Mouse (Mus musculus) ES-E14 (cell line): ENCODE results near the gene Rsrp1. TPM values are rescaled to one million over a fixed set of nuclear protein-coding genes. Genes with fewer than 3 reads are reported as not detected.

Experiments
- DNase-seq: peaks from one replicate; pipeline ENCODE4 v3.0.0-alpha.2; 2013; ENCODE audit warnings: low read depth, low spot score
- H3K27ac ChIP-seq: 2 replicates; pipeline ENCODE4 v1.5.1; 2012; ENCODE audit warnings: low read depth, mild to moderate bottlenecking, low read length, moderate library complexity, mixed read lengths; ENCODE audit not compliant: poor library complexity, insufficient read depth, severe bottlenecking
- H3K36me3 ChIP-seq: 2 replicates; pipeline ENCODE4 v1.6.1; 2012; ENCODE audit warnings: mild to moderate bottlenecking, low read length, moderate library complexity, mixed read lengths; ENCODE audit not compliant: control insufficient read depth, poor library complexity, insufficient read depth, severe bottlenecking
- H3K4me1 ChIP-seq, 2 experiments: fragments of 150-350 bp in 1 of 2; sonication (generic) in 1 of 2; 2 replicates each; pipeline ENCODE4 v1.6.1; 2012; ENCODE audit warnings: low read length in 2 of 2, mild to moderate bottlenecking in 1 of 2, mixed read lengths in 1 of 2; ENCODE audit not compliant: control insufficient read depth in 2 of 2, insufficient read depth in 2 of 2, poor library complexity in 1 of 2
- H3K4me3 ChIP-seq, 2 experiments: fragments of 150-350 bp in 1 of 2; sonication (generic) in 1 of 2; 2 replicates each; pipeline ENCODE4 v1.5.1; 2012; ENCODE audit warnings: low read length in 2 of 2, low read depth in 1 of 2, mild to moderate bottlenecking in 1 of 2, mixed read lengths in 1 of 2; ENCODE audit not compliant: insufficient read depth in 1 of 2, poor library complexity in 1 of 2, severe bottlenecking in 1 of 2
- H3K9ac ChIP-seq: 2 replicates; pipeline ENCODE4 v1.6.1; 2012; ENCODE audit warnings: low read depth, mild to moderate bottlenecking, low read length, mixed read lengths; ENCODE audit not compliant: poor library complexity, insufficient read depth, severe bottlenecking
- H3K9me3 ChIP-seq: fragments of 150-350 bp; sonication (generic); 2 replicates; pipeline ENCODE4 v1.6.1; 2012; ENCODE audit warnings: low read depth, mild to moderate bottlenecking, low read length; ENCODE audit not compliant: control insufficient read depth, insufficient read depth
- CHD2 ChIP-seq: IDR thresholded peaks from 2 replicates; pipeline ENCODE4 v1.6.1; 2014; ENCODE audit warnings: mild to moderate bottlenecking, low read depth, low read length, inconsistent platforms
- HCFC1 ChIP-seq: IDR thresholded peaks from 2 replicates; pipeline ENCODE4 v1.6.1; 2012; ENCODE audit warnings: low read length, inconsistent platforms, borderline replicate concordance; ENCODE audit not compliant: insufficient read depth
- MAFK ChIP-seq: IDR thresholded peaks from 2 replicates; pipeline ENCODE4 v1.6.1; 2014; ENCODE audit warnings: mild to moderate bottlenecking, low read depth, low read length, inconsistent platforms; ENCODE audit not compliant: insufficient read depth
- ZC3H11A ChIP-seq: IDR thresholded peaks from 2 replicates; pipeline ENCODE4 v1.6.1; 2012; ENCODE audit warnings: low read depth, mild to moderate bottlenecking, inconsistent platforms, low read length, borderline replicate concordance
- ZNF384 ChIP-seq: IDR thresholded peaks from 2 replicates; pipeline ENCODE4 v1.6.1; 2012; ENCODE audit warnings: low read depth, low read length, inconsistent platforms
- in situ Hi-C, 2 experiments: fragments of 600-800 bp; cut with MboI; formaldehyde crosslinking; loops; one replicate each; pipeline ENCODE4 v1.15.1; 2025; ENCODE audit warnings: low sequenced_read_pairs in 2 of 2, inconsistent platforms in 1 of 2; ENCODE audit not compliant: unreplicated experiment in 2 of 2
- total RNA-seq: library from RNA; depleted of rRNA; stranded (reverse); fragments of 300-350 nt; gene quantifications from 2 replicates; pipeline ENCODE4 v1.2.3, GENCODE M21; 2012

Gene Rsrp1
- total RNA-seq, 1 experiment, result 93.9 TPM

DNA sequence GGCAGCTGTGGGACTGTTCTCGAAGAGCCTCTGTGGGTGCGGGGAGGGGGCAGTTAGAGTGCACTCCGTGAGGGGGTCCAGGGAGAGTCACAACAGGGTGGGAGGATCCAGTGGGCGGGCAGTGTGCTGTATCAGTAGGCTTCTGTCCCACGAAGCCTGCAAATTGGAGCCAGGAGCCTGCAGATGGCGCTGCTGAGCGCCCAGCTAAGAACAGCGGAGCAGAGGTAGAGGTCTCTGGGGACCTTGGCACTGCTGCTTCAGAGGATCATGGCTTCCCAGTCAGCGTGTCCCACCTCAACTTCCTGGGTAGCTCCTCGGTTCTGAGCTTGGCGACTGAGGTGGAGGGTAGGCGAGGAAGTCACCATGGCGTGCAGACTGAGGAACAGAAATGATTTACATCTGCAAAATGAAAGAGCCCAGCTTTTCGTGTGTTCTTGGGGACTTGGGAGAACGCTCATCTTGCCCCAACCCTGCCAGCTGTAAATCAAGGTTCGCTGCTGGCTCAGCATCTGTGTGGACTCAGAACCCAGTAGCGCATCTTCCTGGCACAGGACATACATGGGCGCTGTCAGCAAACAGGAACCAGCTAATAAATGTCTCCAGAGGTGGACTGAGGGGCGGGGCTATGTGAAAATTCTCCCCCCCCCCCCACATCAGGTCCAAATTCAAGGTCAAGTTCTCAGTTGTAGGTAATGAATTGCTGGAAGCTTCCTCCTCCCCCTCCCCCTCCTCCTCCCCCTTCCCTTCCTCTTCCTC lies 39.8 kb downstream of the Rsrp1 start:
- Histone ChIP-seq H3K4me1 (peaks cover 0 to 5% of the 10 kb centered on the region in 2 experiments; a peak in 1 of 4 replicates), H3K27ac (no peak overlapping the region), H3K4me3 (peak overlapping the region in 1 of 2 experiments; percentile 55; a peak in 2 of 4 replicates), H3K9ac (no peak overlapping the region), H3K36me3 (no peaks in the 10 kb centered on the region), H3K9me3 (no peaks in the 10 kb centered on the region)
- in situ Hi-C loops, result no loop called here
- TF ChIP-seq ZNF384 (no peak), HCFC1 (no peak), ZC3H11A (no peak), MAFK (no peak)
- DNase-seq, result peak; percentile 91

DNA sequence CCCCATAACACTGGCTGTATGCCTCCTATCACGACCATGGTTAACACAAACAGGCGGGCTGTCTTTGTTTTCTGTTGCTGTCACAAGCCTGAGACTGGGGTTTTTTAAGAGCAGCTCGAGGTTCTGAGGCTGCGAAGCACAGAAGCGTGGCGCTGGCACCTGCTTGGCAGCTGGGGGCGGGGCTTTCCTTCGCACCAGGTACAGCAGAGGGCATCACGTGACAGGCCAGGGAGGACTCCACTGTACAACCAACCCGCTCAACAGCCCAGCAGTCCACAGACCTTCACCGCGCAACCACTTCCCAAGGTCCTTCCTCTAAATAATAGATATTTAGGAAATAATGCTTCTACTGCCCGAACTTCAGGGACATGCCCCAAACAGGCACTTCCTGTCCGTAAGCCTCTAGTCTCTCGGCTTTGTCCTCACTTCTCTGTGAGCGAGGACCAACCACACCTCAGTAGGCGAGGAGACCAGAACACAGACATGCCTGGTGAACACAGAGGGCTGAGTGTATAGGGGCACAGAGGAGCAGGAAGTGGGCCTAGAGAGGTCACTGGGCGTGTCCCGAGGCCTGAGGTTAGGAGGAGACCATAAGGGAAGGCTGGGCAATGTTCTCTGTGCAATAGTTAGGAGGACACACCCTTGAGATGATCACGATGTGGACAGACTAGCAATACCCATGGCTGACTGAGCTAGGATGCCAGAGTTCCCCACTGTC lies 44.7 kb downstream of the Rsrp1 start:
- H3K4me1 ChIP-seq, result peaks cover 0 to 10% of the 10 kb centered on the region in 2 experiments; a peak in 1 of 4 replicates
- no peak overlapping the region for H3K4me3 ChIP-seq
- no peak overlapping the region for H3K27ac ChIP-seq
- no peaks in the 10 kb centered on the region for H3K9me3 ChIP-seq
- in situ Hi-C loops, result no loop called here
- TF ChIP-seq MAFK, result no peak
- no peak for TF ChIP-seq CHD2
- no peak for TF ChIP-seq ZNF384
- no peak for TF ChIP-seq HCFC1
- TF ChIP-seq ZC3H11A, result no peak
- H3K9ac ChIP-seq, result 0 out of 2 replicates have a peak overlapping the region, but pooled peaks have one; percentile 14
- H3K36me3 ChIP-seq, result no peaks in the 10 kb centered on the region
- DNase-seq, result no peak

DNA sequence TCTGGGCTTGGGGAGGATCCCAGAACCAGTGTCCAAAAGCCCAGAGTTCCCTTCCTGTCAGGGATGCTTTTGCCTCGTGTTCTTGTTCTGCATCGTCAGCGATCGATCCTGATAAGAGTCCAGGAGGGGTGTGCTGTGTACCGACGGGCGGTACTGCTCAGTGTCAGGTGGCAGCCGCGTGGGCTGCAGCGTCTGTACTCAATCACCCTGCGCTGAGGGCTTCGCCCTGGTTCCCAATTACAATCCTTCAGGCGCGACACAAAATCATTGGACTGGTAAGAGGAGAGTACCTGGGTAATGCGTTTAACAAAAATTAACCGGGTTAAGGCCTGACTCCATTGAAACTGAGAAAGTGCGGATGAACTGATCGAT lies 45.2 kb downstream of the Rsrp1 start:
- H3K4me3 ChIP-seq, result peak overlapping the region in 1 of 2 experiments; percentile 14; a peak in 1 of 4 replicates
- no peaks in the 10 kb centered on the region for H3K36me3 ChIP-seq
- H3K9ac ChIP-seq, result peak overlapping the region; percentile 14; the same call in 1 of the 2 replicates
- H3K27ac ChIP-seq, result no peak overlapping the region
- TF ChIP-seq ZC3H11A (no peak), MAFK (no peak), CHD2 (no peak), HCFC1 (no peak), ZNF384 (no peak)
- no peak for DNase-seq
- no peaks in the 10 kb centered on the region for H3K9me3 ChIP-seq
- in situ Hi-C loops, result no loop called here
- peaks cover 0 to 7% of the 10 kb centered on the region in 2 experiments; a peak in 1 of 4 replicates for H3K4me1 ChIP-seq

DNA sequence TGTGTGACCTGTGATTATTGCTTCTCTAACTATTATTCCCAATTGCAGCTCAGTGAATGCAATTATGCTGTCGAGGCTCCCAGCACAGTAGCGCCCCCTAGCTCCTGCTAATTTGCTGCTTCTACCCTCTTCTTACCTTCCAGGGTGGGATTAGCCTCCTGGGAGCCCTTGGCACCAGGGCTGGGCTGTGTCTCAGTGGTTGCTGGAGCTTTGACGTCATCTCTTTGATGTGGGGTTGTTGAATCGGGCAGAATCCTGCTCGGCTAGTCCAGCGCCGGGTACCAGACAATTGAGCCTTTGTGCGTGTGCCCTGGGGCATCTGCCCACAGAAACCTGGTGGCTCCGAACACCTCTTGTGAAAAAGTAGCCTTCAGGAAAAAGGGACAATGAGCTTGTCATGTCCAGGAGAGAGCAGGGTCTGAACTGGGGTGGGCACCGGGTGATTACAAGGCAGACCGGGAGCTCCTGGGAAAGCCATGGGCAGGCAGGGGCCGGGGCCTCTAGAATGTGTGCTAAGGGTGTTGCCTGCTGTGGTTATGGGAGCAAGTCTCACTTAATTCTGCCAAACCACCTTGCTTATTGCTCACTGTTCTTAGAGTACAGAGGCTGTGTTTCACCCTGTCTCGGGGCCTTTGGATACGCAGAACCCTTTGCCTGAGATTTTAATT lies 52.0 kb downstream of the Rsrp1 start:
- Histone ChIP-seq H3K9me3 (no peaks in the 10 kb centered on the region), H3K4me3 (no peak overlapping the region), H3K27ac (no peak overlapping the region), H3K4me1 (no peaks in the 10 kb centered on the region), H3K9ac (no peak overlapping the region), H3K36me3 (no peaks in the 10 kb centered on the region)
- no peak for TF ChIP-seq CHD2
- TF ChIP-seq ZC3H11A, result no peak
- no peak for TF ChIP-seq ZNF384
- no peak for TF ChIP-seq MAFK
- no peak for TF ChIP-seq HCFC1
- in situ Hi-C loops, result no loop called here
- DNase-seq, result peak; percentile 60
